Mouse (Mus musculus) CH12.LX (cell line): Measurements from ENCODE around the gene Ina.

Experiments
- CHD2 ChIP-seq: IDR thresholded peaks from 2 replicates; pipeline ENCODE4 v1.6.1; 2011; ENCODE audit warnings: low read length, improper control_type of control experiment
- CTCF ChIP-seq, 2 experiments: IDR thresholded peaks in 1 of 2; conservative IDR thresholded peaks in 1 of 2; 2 replicates each; pipeline ENCODE4 v1.5.1; 2011 to 2012; ENCODE audit warnings: low read depth in 2 of 2, low read length in 2 of 2, improper control_type of control experiment in 1 of 2, inconsistent platforms in 1 of 2, mild to moderate bottlenecking in 1 of 2, moderate library complexity in 1 of 2
- E2F4 ChIP-seq: IDR thresholded peaks from 2 replicates; pipeline ENCODE4 v1.6.1; 2011; ENCODE audit warnings: low read depth, low read length, improper control_type of control experiment; ENCODE audit not compliant: insufficient replicate concordance
- ELF1 ChIP-seq: IDR thresholded peaks from 2 replicates; pipeline ENCODE4 v1.6.1; 2014; ENCODE audit warnings: low read depth, mild to moderate bottlenecking, inconsistent platforms, low read length, improper control_type of control experiment
- GABPA ChIP-seq: IDR thresholded peaks from 2 replicates; pipeline ENCODE4 v1.6.1; 2012; ENCODE audit warnings: low read depth, low read length, improper control_type of control experiment, inconsistent platforms; ENCODE audit not compliant: insufficient replicate concordance
- HCFC1 ChIP-seq: IDR thresholded peaks from 2 replicates; pipeline ENCODE4 v1.6.1; 2012; ENCODE audit warnings: low read depth, mild to moderate bottlenecking, inconsistent platforms, low read length, improper control_type of control experiment
- MAX ChIP-seq: IDR thresholded peaks from 2 replicates; pipeline ENCODE4 v1.6.1; 2011; ENCODE audit warnings: low read length, improper control_type of control experiment
- MYC ChIP-seq: IDR thresholded peaks from 2 replicates; pipeline ENCODE4 v1.6.1; 2011; ENCODE audit warnings: low read depth, mild to moderate bottlenecking, improper control_type of control experiment, low read length
- POLR2A ChIP-seq: IDR thresholded peaks from 2 replicates; pipeline ENCODE4 v1.6.1; 2011; ENCODE audit warnings: low read depth, mild to moderate bottlenecking, improper control_type of control experiment, low read length
- RCOR1 ChIP-seq: conservative IDR thresholded peaks from 2 replicates; pipeline ENCODE4 v1.6.1; 2012; ENCODE audit warnings: low read depth, mild to moderate bottlenecking, inconsistent platforms, low read length, improper control_type of control experiment
- UBTF ChIP-seq: IDR thresholded peaks from 2 replicates; pipeline ENCODE4 v1.6.1; 2012; ENCODE audit warnings: low read depth, mild to moderate bottlenecking, inconsistent platforms, low read length, improper control_type of control experiment, moderate library complexity
- USF1 ChIP-seq: IDR thresholded peaks from 2 replicates; pipeline ENCODE4 v1.6.1; 2014; ENCODE audit warnings: low read depth, mild to moderate bottlenecking, inconsistent platforms, low read length, improper control_type of control experiment
- USF2 ChIP-seq: conservative IDR thresholded peaks from 2 replicates; pipeline ENCODE4 v1.6.1; 2011; ENCODE audit warnings: low read depth, low read length, improper control_type of control experiment
- ZMIZ1 ChIP-seq: IDR thresholded peaks from 2 replicates; pipeline ENCODE4 v1.6.1; 2012; ENCODE audit warnings: low read depth, mild to moderate bottlenecking, inconsistent platforms, low read length, improper control_type of control experiment

GRCm38 (mm10) chr19:46998953-46999352 is 15.5 kb upstream of the Ina start:
- TF ChIP-seq USF1 (no peak), MAX (no peak), MYC (no peak), ZMIZ1 (no peak), POLR2A (no peak), UBTF (no peak), CTCF (conservative IDR thresholded peaks at IDR 0.05 in 1 of 2, IDR thresholded peaks at IDR 0.05 in 1 of 2; ENCODE audit: low read depth in 2 of 2, low read length in 2 of 2) (no peak), RCOR1 (no peak), HCFC1 (no peak), USF2 (no peak), CHD2 (no peak), GABPA (no peak), E2F4 (no peak), ELF1 (no peak)
